Mouse (Mus musculus): ENCODE results near the gene Dpp8. TPM values are rescaled to one million over a fixed set of nuclear protein-coding genes. Genes with fewer than 3 reads are reported as not detected.

Dpp8 gene
- total RNA-seq, 2 experiments from 2014 or later, result 102 to 112 TPM

GRCm38 (mm10) chr9:65120935-65121334, 88.7 kb downstream of the Dpp8 start:
- DNase-seq, result peak; percentile 73
- intact Hi-C loops (cut with DNase I; ENCODE audit: low total_unique reads), result loop anchor here (5.0 kb wide), 1 partner anchor 109 kb away; no protein-coding TSS in a partner anchor

- DNase-seq, result no peak
- intact Hi-C loops (cut with DNase I; ENCODE audit: low total_unique reads), result loop anchor here (5.0 kb wide), 1 partner anchor 110 kb away; no protein-coding TSS in a partner anchor
These were observed 90.3 kb downstream of the Dpp8 start for GRCm38 (mm10) chr9:65122545-65122944.

DNA sequence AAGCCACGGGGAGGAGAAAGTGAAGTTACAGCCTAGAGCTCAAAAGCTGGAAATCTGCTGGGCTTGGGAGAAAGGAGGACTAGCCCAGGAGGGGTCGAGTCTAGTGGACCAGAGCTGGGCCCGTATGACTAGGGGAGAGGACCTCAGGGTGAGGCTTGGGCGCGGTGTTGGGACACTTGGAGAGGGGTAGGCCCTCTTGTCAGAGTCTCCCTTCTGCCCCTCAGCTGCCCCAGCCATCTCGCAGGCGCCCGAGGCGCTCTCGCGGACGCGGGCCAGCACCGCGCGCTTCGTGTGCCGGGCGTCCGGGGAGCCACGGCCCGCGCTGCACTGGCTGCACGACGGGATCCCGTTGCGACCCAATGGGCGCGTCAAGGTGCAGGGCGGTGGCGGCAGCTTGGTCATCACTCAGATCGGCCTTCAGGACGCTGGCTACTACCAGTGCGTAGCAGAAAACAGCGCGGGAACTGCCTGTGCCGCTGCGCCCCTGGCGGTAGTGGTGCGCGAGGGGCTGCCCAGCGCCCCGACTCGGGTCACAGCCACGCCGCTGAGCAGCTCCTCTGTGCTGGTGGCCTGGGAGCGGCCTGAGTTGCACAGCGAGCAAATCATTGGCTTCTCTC, 91.4 kb downstream of the Dpp8 start:
- intact Hi-C loops (cut with DNase I; ENCODE audit: low total_unique reads), result loop anchor here (5.0 kb wide), 1 partner anchor 111 kb away; no protein-coding TSS in a partner anchor
- DNase-seq, result peak; percentile 38

DNA sequence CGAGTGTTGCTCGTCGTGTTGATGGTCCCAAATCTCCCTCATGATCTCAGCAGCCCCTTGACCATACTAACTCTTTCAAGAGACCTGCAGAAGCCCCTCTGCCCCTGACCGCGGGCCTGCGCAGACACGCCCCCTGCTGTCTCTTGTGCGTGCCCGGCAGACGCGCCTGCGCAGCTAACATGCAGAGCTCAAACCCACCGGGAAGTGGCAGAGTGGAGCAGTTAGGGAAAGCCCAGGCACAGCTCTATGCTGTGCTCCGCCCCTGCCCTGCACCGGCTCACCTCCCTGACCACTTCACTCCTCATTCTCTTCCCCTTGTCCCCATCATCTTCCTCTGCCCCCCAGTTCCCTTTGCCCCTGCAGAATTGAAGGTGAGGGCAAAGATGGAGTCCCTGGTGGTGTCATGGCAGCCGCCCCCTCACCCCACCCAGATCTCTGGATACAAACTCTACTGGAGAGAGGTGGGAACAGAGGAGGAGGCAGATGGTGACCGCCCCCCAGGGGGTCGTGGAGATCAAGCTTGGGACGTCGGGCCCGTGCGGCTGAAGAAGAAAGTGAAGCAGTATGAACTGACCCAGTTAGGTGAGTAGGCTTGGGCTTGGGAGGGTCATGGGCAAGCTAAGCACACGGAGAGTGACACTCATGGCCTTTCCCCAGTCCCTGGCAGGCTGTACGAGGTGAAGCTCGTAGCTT, 96.1 kb downstream of the Dpp8 start:
- intact Hi-C loops (cut with DNase I; ENCODE audit: low total_unique reads), result no loop called here
- peak; percentile 26 for DNase-seq

- DNase-seq, result no peak
- intact Hi-C loops (cut with DNase I; ENCODE audit: low total_unique reads), result loop anchor here (5.0 to 10.0 kb wide), 3 partner anchors 36 to 153 kb away; no protein-coding TSS in a partner anchor
These were observed 99.5 kb downstream of the Dpp8 start for GRCm38 (mm10) chr9:65131717-65132116.

Other genes with a start within 250 kb of the Dpp8 start
- gene Dennd4a, start 221.1 kb upstream of the Dpp8 start, total RNA-seq (2021), result 1 to 10 TPM; 5.0 to 6.4 TPM
- under 1 TPM in 1 of 2 experiments, not detected in 1; 0.04 TPM for gene Slc24a1, start 80.8 kb upstream of the Dpp8 start, total RNA-seq (2021)
- 10 to 100 TPM; 21.7 to 23.4 TPM for gene Ints14, start 71.5 kb upstream of the Dpp8 start, total RNA-seq (2021)
- gene Hacd3, start 10.7 kb upstream of the Dpp8 start, total RNA-seq (2021), result 10 to 100 TPM; 13.3 to 14.1 TPM
- 10 to 100 TPM; 31.8 to 39.9 TPM for gene Igdcc4, start 69.1 kb downstream of the Dpp8 start, total RNA-seq (2021)
- gene Igdcc3, start 108.8 kb downstream of the Dpp8 start, total RNA-seq (2021), result under 1 TPM; 0.37 to 0.58 TPM
- 1 to 10 TPM; 4.9 to 5.4 TPM for gene Parp16, start 162.9 kb downstream of the Dpp8 start, total RNA-seq (2021)
- 100 to 1,000 TPM in 1 of 2 experiments, 10 to 100 TPM in 1; 63.1 to 122 TPM for gene Cilp, start 232.8 kb downstream of the Dpp8 start, total RNA-seq (2021)